Mouse (Mus musculus) adrenal gland, postnatal 25 days (tissue): ENCODE measurements at regions not wholly inside any gene's neighbourhood (a gene's known extent, or its start where the extent isn't known, plus 50 kb on each side); places are given as distances from the start of the nearest gene placed in this dataset.

Experiments used
- DNase-seq: peaks from one replicate; pipeline ENCODE4 v3.0.0; 2021; ENCODE audit warnings: mixed read lengths

- no peak for DNase-seq
Measured at GRCm38 (mm10) chr3:41412698-41413097, 142.8 kb upstream of the Jade1 start.

DNA sequence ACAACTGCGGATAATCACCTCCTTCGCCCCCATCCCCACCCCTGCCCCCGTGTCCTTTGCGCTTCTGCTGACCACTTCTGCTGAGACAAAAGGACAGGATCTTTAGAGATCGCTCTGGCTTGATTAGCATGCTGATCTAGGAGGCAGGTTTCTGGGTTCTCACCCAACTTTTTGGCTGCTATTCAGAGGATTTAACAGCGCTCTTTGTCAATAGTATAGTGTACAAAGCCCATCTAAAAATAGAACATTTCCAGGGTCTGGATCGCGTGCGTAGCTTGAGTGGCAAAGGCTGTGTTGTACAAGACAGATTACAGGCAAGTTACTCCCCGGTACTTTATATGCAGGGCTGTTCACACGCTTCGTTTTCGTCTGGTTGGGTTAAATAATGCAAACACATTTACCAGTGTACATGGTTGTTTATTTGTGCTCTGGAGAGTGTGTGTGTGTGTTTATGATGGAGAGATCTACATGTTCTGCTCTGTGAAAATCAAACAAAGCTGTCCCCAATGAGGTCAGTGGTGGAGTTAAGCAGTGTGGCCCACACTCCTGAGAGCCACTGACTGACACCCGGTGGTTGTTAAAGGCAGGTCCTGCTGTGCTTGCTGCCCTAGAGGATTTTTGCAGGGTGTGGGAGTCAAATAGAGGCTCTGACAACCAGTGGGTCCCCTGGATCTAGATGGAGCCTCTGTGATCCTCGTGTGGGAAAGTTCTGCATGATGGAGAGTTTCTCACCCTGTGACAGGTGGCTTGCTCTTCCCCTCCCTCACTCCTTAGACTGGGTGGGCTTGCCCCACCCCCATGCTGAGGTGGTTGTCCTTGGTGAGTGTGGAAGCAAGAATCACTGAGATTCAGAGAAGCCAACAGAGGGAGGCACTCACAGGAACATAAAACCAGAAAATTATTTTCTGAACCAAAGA lies 146.5 kb upstream of the Jade1 start:
- DNase-seq: no peak

- peak; percentile 68 for DNase-seq
Measured at GRCm38 (mm10) chr3:41408423-41408820, 147.1 kb upstream of the Jade1 start.

DNA sequence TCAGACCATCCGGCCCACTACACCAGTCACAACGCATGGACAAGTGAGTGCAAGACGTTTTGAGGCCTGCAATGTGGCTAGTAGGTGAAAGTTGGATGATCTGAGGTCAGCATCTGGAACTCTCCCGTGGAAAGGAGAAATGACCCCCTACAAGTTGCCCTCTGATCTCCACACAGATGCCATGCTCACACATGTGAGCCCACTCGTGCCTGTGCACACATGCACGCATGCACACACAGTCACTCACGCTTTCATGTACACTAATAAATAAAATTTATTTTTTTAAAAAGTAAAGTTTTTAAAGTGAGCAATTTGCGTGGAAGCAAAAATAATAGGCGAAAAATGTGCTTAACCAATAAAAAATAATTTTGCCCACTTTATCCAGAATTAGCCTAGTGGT lies 147.5 kb upstream of the Jade1 start:
- no peak for DNase-seq

GRCm38 (mm10) chr3:41407520-41407919 lies 148.0 kb upstream of the Jade1 start:
- no peak for DNase-seq

DNA sequence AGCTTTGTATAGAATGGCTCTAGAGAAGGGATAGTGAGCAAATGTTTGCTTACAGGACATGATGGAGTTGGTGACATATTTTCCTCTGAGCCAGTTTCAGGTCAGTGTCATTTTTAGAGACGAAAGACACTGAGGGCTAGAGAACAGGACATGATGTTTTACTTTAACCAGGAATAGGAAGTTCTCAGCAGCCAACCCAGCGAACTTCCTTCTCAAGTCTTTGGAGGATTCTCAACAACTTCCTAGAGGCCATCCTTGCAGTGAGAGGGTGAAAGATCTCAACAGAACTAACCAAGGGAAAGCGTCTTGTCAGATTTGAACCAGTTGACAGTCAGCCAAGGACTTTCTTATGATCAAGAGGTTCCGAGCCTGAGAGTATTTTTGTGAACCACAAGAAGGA lies 153.7 kb upstream of the Jade1 start:
- DNase-seq: no peak

GRCm38 (mm10) chr3:41389868-41390267 lies 165.7 kb upstream of the Jade1 start:
- DNase-seq: no peak

GRCm38 (mm10) chr3:41387469-41388212 lies 167.9 kb upstream of the Jade1 start:
- DNase-seq: no peak

DNA sequence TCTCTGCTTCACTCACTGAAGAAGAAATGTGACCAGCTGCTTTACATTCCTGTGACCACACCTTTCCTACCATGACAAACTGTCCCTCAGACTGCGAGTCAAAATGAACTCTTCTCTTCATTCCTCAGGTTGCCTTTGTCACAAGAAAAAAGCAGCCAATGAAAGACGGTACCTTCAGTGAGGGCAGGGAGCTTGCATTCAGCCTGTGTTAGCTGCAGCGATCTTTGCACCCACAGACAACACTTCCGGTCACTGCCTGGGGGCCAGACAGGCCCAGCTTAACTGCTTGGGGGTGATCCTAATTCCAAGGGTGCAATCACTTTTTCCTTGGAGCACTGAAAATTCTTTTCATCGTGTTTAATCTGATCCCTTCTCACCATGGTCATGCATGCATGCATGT lies 169.2 kb upstream of the Jade1 start:
- DNase-seq: no peak

GRCm38 (mm10) chr3:41384410-41384809 lies 171.1 kb upstream of the Jade1 start:
- DNase-seq: no peak

DNA sequence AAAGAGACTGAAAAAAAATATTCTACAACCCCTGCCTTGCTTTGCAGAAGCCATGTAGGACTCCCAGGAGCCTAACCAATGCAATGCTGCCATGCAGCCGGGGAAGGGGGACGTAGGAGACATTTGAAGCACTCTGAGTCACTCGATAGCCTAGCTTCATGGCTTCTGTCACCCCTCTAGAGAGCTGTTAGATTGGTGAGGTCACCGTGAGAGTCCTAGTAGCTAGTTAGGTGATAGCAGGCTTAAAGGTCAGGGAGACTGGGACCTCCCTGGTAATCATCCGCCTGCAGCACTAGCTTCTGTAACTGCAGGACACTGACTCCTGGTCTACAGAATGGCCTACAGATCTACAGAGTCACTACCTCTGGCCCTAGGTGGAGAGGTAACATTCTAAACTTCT lies 177.0 kb upstream of the Jade1 start:
- no peak for DNase-seq

DNA sequence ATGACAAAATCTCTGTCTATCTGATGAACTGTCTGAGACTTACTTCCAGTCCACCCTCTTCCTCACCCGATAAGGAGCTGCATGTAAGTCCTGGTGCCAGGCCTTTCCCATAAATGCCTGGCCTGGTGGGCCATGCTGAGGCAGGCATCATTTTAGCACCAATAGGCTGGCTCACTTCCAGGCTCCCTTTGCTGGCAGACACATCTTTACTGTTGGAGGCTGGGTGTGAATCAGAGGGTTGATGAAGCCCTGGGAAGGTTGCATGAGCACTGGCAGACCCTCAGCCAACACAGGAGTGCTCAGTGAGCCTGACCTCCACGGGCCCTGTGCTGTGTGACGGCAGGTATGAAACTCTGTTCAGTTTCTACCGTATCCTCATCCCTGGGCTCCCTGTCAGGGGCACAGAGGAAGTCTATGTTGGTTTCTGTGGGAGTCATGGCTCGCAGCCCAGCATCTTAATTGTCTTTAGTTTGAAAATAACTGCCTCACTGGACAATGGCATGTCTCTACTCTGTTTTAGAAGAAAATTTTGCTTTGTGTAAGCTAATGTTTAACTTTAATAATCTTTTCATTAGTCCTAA lies 177.6 kb upstream of the Jade1 start:
- DNase-seq: peak; percentile 26

GRCm38 (mm10) chr3:41376848-41377582 lies 178.5 kb upstream of the Jade1 start:
- no peak for DNase-seq

DNA sequence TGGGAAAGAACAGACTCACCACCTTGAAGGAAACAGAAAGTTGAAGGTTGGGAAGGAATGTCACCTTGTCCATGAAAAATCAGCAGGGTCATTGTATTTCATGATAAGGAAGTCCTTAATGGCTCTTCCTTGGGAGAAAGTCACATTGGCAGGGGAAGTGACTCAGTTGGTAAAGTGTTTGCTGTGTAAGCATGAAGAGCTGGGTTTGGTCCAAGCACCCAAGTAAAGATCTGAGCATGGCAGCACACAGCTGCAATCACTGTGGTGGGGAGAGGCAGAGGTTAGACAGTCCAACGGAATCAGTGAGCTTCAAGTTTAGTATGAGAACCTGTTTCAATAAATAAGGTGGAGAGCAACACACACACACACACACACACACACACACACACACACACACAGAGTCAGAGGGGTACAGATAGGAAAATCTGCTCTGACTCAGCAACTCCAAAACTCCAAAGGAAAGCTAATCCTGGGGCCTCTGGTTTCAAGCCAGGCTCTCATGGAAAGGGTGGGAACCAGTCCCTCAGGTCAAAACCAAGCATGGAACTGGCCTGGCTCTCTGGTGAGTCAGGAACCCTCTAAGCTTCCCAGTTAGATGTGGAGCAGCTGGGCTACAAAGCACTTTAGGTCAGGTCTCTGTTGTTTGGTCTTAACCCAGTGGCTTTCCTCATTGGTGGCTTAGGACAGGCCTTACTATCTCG lies 180.2 kb upstream of the Jade1 start:
- DNase-seq: no peak

- no peak for DNase-seq
Measured at GRCm38 (mm10) chr3:41373198-41373597, 182.3 kb upstream of the Jade1 start.

- no peak for DNase-seq
Measured at GRCm38 (mm10) chr3:41368351-41369101, 187.0 kb upstream of the Jade1 start.

DNA sequence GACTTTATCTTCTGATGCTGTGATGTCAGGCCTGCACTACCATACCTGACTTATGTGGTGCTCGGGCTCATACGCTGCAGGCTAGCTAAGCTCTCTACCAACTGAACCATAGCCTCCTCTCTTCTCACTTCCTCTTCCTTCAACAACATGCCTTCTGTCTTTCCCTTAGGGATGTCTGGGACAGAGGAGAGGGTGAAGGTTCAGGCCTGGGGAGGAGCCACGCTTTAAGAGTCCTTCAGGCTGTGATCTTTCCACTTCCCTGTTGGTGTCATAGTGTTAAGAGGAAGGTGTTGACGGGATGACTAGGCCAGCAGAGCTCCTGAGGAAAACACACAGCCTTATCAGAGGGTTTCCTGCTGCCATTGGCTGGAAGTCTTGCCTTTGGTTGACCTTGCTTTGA lies 188.8 kb upstream of the Jade1 start:
- DNase-seq: no peak

DNA sequence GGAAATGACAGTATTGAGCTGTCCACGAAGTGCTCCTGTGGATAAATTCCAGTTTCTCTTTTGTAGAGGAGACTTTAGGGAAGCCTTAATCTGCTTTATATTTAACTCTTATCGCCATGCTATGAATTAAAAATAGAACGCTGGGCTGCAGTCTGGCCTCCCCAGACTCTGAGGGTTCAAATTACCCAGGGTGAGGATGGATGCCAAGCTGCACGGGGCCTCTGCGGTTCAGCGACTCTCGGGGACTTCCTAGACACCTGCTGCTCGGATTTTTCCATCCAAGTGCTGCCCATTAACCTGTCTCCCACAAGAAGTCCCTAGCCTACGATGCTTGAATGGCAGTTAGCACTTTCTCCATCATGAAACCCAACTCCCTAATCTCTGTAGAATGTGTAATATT lies 189.3 kb upstream of the Jade1 start:
- DNase-seq: no peak

DNA sequence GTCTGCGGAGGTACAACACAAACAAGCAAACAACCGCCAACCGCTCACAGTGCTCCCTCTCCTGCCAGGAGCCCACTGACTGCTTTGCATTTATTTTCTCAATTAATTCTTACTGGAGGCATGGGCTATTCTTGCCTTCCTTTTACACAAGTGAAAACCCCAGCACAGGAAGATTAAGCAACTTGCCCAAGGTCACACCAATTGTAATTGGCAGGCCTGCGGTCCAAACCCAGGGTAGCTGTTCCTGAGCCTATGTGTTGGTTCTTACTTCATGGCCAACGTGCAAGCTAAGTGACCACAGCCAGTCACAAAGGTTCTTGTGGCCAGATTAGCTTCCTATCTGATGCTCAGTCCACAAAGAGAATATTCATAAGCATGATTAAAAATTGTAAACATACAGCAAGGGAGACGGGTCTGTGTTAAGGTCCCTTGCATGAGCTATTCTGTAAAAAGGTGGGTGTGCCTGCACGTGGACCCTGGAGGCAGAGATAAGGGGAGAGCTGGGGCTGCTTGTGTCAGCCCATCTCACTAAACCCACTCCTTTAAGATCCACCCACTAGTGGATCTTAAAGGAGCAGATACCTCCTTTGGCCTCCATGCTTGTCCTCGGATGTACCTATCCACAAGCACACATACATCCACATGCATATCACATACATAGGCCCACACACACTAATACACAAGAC lies 190.2 kb upstream of the Jade1 start:
- DNase-seq: no peak

DNA sequence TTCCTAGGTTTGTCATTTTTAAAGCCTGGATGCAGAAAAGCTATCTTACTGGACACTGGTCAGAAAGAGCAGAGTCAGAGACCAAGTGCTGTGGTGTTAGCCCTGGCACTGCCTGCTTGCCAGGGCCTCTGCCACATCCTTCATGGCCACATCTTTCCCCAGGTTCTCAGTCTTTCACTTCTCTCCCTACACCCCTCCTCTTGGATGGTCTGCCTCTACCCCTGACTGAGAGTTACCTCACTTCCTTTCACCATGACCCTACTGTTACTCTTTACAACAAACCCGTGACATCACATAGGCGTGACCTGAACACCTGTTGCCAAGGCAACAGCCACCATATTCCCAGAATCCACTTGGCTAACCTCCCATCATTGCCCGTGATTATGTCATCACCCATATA lies 191.6 kb upstream of the Jade1 start:
- no peak for DNase-seq

- peak; percentile 44 for DNase-seq
Measured at GRCm38 (mm10) chr3:41360231-41360630, 195.3 kb upstream of the Jade1 start.
